Mouse (Mus musculus) R1 (cell line): Measurements from ENCODE around the gene Zfp503.

Experiments
- DNase-seq: peaks from one replicate; pipeline ENCODE4 v3.0.0-alpha.2; 2018; ENCODE audit warnings: low read depth, low spot score

Gene Zfp503

GRCm38 (mm10) chr14:21989291-21989913 lies at the start of gene Zfp503:
Gene Zfp503, minus strand, starts transcription at chr14:21989601.
- DNase-seq: peak; percentile 89

GRCm38 (mm10) chr14:22037498-22038131 lies 48.2 kb upstream of the Zfp503 start:
- no peak for DNase-seq

GRCm38 (mm10) chr14:22036802-22037497 lies 47.5 kb upstream of the Zfp503 start:
- DNase-seq: no peak

- no peak for DNase-seq
These were observed 46.9 kb upstream of the Zfp503 start for GRCm38 (mm10) chr14:22036338-22036737.

GRCm38 (mm10) chr14:22035900-22036299 lies 46.5 kb upstream of the Zfp503 start:
- no peak for DNase-seq

GRCm38 (mm10) chr14:22023533-22023932 lies 34.1 kb upstream of the Zfp503 start:
- no peak for DNase-seq

GRCm38 (mm10) chr14:22020885-22021284 lies 31.5 kb upstream of the Zfp503 start:
- no peak for DNase-seq

- DNase-seq: no peak
These were observed 30.8 kb upstream of the Zfp503 start for GRCm38 (mm10) chr14:22019949-22020845.

GRCm38 (mm10) chr14:22019252-22019948 lies 30.0 kb upstream of the Zfp503 start, which contains the start of gene Lrmda:
Gene Lrmda, plus strand, starts transcription at chr14:22019712.
- DNase-seq: no peak

GRCm38 (mm10) chr14:22017011-22017410 lies 27.6 kb upstream of the Zfp503 start:
- no peak for DNase-seq

GRCm38 (mm10) chr14:22014781-22015180 lies 25.4 kb upstream of the Zfp503 start:
- DNase-seq: no peak

GRCm38 (mm10) chr14:22014315-22014714 lies 24.9 kb upstream of the Zfp503 start:
- DNase-seq: no peak

- DNase-seq: no peak
These were observed 17.6 kb upstream of the Zfp503 start for GRCm38 (mm10) chr14:22007006-22007405.

- peak; percentile 83 for DNase-seq
These were observed 15.5 kb upstream of the Zfp503 start for GRCm38 (mm10) chr14:22004943-22005342.

- DNase-seq: no peak
These were observed 14.2 kb upstream of the Zfp503 start for GRCm38 (mm10) chr14:22003631-22004030.

GRCm38 (mm10) chr14:22003231-22003630 lies 13.8 kb upstream of the Zfp503 start:
- DNase-seq: no peak

GRCm38 (mm10) chr14:21999588-21999987 lies 10.2 kb upstream of the Zfp503 start:
- no peak for DNase-seq

GRCm38 (mm10) chr14:21995031-21995754 lies 5.8 kb upstream of the Zfp503 start:
- peak; percentile 76 for DNase-seq

GRCm38 (mm10) chr14:21994061-21994990 lies 4.9 kb upstream of the Zfp503 start:
- peak; percentile 17 for DNase-seq
